Mouse (Mus musculus): ENCODE measurements around the gene a.

DNA sequence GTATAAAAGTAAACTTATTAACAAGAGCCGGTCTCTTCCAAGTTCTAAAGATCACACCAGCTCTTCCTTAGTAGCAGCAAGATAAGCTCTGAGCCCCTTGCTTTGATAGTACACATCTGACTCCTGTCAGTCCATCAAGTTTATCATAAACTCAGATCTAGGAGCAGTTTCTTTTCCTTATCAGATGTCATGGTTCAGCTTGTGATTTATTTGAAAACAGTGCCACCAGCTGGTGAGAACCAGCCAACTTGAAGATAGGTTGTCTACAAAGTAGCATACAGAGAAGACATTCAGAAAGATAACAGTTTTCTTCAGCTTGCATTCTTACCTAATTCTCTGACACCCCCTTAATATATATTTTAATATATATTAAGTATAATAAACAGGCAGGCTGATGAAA, 64.2 kb downstream of the a start:
- TF ChIP-seq CTCF (conservative IDR thresholded peaks at IDR 0.05; ENCODE audit: low read length) (no peak), NANOG (IDR thresholded peaks at IDR 0.05; ENCODE audit: borderline replicate concordance, low read length) (no peak)

All from E14TG2a.4 (cell line).